Mouse (Mus musculus) megakaryocyte, embryonic 14.5 days (primary cell): ENCODE data around the gene Retreg3. TPM values are rescaled to one million over a fixed set of nuclear protein-coding genes. Genes with fewer than 3 reads are reported as not detected.

Source experiments
- H3K27me3 ChIP-seq: replicated peaks from 2 replicates; pipeline ENCODE3; 2012; ENCODE audit warnings: inconsistent platforms
- H3K36me3 ChIP-seq: replicated peaks from 2 replicates; pipeline ENCODE3; 2012; ENCODE audit warnings: low read length, inconsistent platforms, mixed read lengths
- H3K4me1 ChIP-seq: 2 replicates; pipeline ENCODE4 v1.6.1; 2012; ENCODE audit warnings: inconsistent platforms
- H3K4me3 ChIP-seq: replicated peaks from 2 replicates; pipeline ENCODE3; 2012; ENCODE audit warnings: moderate library complexity, mild to moderate bottlenecking, inconsistent platforms
- H3K9me3 ChIP-seq: 2 replicates; pipeline ENCODE4 v1.6.1; 2012; ENCODE audit warnings: inconsistent platforms
- FLI1 ChIP-seq: IDR thresholded peaks from 2 replicates; pipeline ENCODE4 v1.6.1; 2012; ENCODE audit warnings: low read length, inconsistent platforms, mixed read lengths
- GATA1 ChIP-seq: IDR thresholded peaks from 3 replicates; pipeline ENCODE4 v1.6.1; 2012; ENCODE audit warnings: mixed read lengths, low read length, inconsistent platforms, borderline replicate concordance
- polyA plus RNA-seq: library from polyadenylated mRNA; stranded (reverse); fragments of >175 nt; gene quantifications from 2 replicates; pipeline ENCODE4 v1.2.3, GENCODE M21; 2012; ENCODE audit warnings: low replicate concordance; ENCODE audit not compliant: insufficient read depth

Retreg3 gene
- polyA plus RNA-seq, 1 experiment: 6.2 TPM

DNA sequence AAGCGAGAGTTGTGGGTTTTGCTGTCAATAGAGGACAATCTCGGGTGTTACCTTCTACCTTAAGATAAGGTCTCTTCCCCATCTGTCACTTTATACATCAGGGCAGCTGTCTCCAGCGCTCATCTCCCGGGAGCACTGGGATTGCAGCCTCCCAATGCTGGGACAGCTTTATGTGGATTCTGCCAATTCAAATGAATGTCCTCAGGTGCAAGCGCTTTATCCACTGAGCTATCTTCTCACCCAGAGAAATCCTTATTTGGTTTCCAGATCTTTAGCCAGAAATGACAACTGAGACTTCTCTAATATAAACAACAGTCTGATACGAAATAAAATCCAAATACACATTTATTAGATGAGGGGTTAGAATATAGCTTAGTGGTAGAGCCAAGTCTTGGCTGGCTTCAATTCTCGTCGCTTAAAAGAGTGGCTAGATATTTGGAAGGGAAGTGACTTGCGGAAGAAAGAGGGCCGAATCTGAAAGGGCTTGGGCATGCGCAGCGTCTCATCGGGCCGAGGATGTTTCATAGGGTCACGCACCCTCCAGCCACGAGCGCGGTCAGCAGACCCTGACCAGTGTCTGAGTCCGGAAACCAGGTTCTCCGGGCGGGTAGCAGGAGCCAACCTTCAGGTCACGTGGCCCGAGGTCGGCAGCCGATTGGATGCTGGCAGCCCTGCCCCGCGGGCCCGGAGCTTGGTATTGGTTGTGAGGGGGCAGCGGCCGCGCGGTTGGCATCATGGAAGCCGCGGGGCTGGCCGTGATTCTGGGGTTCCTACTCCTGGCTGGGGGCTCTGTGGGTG is 50.1 kb downstream of the Retreg3 start, which contains the start of gene Naglu:
TSS of gene Naglu (plus strand) at position 622 of the 798 bp plus-strand sequence.
- Histone ChIP-seq H3K4me1 (peaks cover 89% of the 10 kb centered on the region), H3K4me3 (peak within 1 kb of the TSS; percentile 96), H3K27me3 (peaks cover 8% of the 10 kb centered on the region), H3K36me3 (peaks cover 46% of the 10 kb centered on the region), H3K9me3 (0 out of 2 replicates have a peak, but pooled peaks cover 4% of the 10 kb centered on the region)
- TF ChIP-seq FLI1: no peak
- no peak for TF ChIP-seq GATA1

DNA sequence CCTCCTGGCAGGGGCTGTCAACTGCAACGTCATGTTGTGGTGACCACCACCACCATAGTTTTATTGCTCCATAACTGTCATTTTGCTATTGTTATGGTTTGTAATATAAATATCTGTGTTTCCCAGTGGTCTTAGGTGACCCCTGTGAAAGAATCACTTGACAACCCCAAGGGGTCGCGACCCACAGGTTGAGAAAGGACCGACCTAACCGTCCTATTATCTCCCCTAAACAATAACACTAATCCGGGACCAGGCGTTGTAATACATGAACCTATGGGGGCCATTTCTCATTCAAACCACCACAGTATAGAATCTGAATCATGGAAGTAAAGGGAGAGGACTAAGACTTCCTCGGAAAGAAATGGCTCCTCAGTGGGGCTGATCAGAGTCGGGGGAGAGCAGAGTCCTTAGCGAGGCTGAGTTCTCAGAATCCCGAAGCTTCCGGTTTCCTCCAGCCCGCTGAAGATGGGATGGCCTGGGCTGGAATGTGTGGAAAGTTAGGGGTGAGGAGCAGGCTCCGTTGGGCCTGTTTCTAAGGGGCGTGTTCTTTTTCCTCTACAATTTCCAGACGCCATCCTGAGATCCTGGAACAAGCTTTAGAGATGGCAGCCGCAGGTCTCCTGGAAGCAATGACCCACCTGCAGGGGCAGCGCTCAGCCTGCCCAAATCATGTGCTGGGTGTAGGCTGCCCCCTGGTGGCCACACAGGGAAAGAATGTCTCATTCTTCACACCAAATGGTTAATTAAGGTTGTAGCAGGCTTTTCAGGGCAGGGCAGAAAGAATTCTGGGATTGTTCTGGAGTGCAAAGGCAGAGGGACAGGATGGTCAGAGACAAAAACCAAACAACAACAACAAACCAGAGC is 52.9 kb downstream of the Retreg3 start:
- peak overlapping the region; percentile 73 for H3K4me3 ChIP-seq
- H3K27me3 ChIP-seq: peaks cover 5% of the 10 kb centered on the region
- peaks cover 43% of the 10 kb centered on the region for H3K36me3 ChIP-seq
- peaks cover 93% of the 10 kb centered on the region for H3K4me1 ChIP-seq
- TF ChIP-seq FLI1: no peak
- no peak for TF ChIP-seq GATA1
- no peaks in the 10 kb centered on the region for H3K9me3 ChIP-seq

- peak overlapping the region; percentile 53 for H3K4me3 ChIP-seq
- no peaks in the 10 kb centered on the region for H3K9me3 ChIP-seq
- H3K4me1 ChIP-seq: peaks cover 94% of the 10 kb centered on the region
- H3K27me3 ChIP-seq: no peaks in the 10 kb centered on the region
- peaks cover 53% of the 10 kb centered on the region for H3K36me3 ChIP-seq
- TF ChIP-seq GATA1 (no peak), FLI1 (no peak)
These were observed 54.7 kb downstream of the Retreg3 start for GRCm38 (mm10) chr11:101065002-101065401.

DNA sequence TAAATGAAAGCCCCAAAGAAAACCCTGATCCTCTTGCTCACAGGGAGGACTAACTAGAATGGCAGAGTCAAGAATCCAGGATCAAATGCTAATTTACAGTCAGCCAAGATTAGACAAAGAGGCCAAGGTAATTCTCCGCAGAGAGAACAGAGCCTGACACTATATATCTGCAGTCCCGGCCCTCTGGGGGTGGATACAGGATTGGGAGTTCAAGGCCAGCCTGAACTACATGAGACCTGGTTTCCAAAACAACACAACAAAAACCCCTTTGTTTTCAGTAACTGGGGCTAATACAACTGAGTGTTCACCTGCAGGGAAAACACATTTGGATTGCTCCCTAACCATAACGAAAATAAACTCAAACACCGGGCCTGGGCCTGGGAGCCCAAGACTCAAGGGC is 55.2 kb downstream of the Retreg3 start:
- H3K36me3 ChIP-seq: peaks cover 58% of the 10 kb centered on the region
- TF ChIP-seq GATA1 (no peak), FLI1 (no peak)
- H3K4me1 ChIP-seq: peaks cover 98% of the 10 kb centered on the region
- no peaks in the 10 kb centered on the region for H3K9me3 ChIP-seq
- H3K27me3 ChIP-seq: no peaks in the 10 kb centered on the region
- peak overlapping the region; percentile 87 for H3K4me3 ChIP-seq

GRCm38 (mm10) chr11:101063676-101064327 is 55.9 kb downstream of the Retreg3 start:
- Histone ChIP-seq H3K36me3 (peaks cover 65% of the 10 kb centered on the region), H3K9me3 (no peaks in the 10 kb centered on the region), H3K4me1 (peaks cover 98% of the 10 kb centered on the region), H3K4me3 (peak overlapping the region; percentile 87), H3K27me3 (no peaks in the 10 kb centered on the region)
- TF ChIP-seq FLI1: peak; percentile 51; the same call in 1 of the 2 replicates
- peak; percentile 91 for TF ChIP-seq GATA1

DNA sequence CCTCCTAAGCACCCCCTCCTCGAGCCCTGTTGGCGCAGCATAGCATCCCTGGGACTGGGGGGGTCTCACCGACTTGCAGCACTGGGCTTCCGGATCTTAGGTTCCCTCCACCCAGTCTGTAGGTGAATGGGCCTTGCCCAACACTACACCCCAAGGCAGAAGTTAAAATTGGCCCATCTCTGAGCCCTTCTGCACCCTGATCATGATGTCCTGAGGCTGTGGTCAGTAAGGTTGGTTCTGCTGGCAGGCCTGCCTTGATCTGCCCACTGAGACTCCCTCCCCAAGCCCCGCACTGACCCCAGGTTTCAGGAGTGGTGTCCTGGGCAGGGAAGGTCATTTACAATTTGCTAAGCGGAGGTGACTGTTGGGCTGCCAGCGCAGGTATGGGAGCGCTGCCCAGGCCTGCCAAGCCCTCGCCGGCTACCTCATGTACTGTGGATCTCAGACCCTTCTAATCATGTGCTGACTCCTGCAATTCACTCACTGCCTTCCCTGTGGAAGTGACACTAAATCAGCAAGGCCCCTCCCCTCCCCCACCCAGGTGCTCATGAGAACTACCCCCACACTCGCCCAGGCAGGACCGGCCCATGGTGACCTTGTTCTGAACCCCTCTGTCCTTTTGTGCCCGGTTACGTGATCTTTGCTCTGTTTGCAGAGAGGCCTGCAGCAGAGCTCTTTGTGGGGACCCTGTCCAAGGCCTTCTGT is 56.6 kb downstream of the Retreg3 start:
- peak overlapping the region; percentile 87 for H3K4me3 ChIP-seq
- no peaks in the 10 kb centered on the region for H3K27me3 ChIP-seq
- peaks cover 71% of the 10 kb centered on the region for H3K36me3 ChIP-seq
- H3K9me3 ChIP-seq: no peaks in the 10 kb centered on the region
- H3K4me1 ChIP-seq: peaks cover 100% of the 10 kb centered on the region
- TF ChIP-seq GATA1: no peak

GRCm38 (mm10) chr11:101062165-101062884 is 57.4 kb downstream of the Retreg3 start:
- Histone ChIP-seq H3K27me3 (no peaks in the 10 kb centered on the region), H3K36me3 (peaks cover 79% of the 10 kb centered on the region), H3K4me3 (peak overlapping the region; percentile 70), H3K9me3 (no peaks in the 10 kb centered on the region), H3K4me1 (peaks cover 100% of the 10 kb centered on the region)
- TF ChIP-seq GATA1 (no peak), FLI1 (no peak)

DNA sequence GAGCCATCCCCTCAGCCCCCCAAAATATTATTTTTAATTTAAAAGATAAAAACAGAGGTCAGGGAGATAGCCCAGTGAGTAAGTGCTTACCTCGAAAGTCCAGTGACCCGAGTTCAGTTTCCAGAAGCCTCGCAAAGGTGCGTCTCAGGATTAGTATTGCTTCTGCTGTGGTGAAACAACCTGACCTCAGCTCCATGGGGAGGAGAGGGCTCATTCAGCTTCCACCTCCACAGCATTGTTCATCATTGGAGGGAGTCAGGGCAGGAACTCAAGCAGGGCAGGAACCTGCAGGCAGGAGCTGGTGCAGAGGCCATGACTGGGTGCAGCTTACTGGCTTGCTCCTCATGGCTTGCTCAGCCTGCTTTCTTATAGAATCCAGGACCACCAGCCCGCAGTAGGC is 58.6 kb downstream of the Retreg3 start:
- H3K4me1 ChIP-seq: peaks cover 100% of the 10 kb centered on the region
- TF ChIP-seq FLI1 (no peak), GATA1 (no peak)
- H3K27me3 ChIP-seq: no peaks in the 10 kb centered on the region
- no peaks in the 10 kb centered on the region for H3K9me3 ChIP-seq
- peaks cover 88% of the 10 kb centered on the region for H3K36me3 ChIP-seq
- H3K4me3 ChIP-seq: no peak overlapping the region
